ENCODE assay signal across 7 mouse cellular contexts in genomic region chrX:38600177-38600994, GRCm38 (mm10). TPM values are rescaled to one million over a fixed set of nuclear protein-coding genes. Genes with fewer than 3 reads are reported as not detected.
DNase-seq lines count a peak whose midpoint lies in the region; ATAC-seq lines count a peak whose summit lies in the region.

Mcts1 (plus strand) TSS chrX:38600578.

- peak within 1 kb of the TSS; percentile 41 for H3K4me3 ChIP-seq in intestine, embryonic 14.5 days (ENCODE audit: low read depth, low read length)

- H3K27me3 ChIP-seq in intestine, embryonic 14.5 days (replicated peaks; ENCODE audit: control insufficient read depth, insufficient read depth, low read length) = no peaks in the 10 kb centered on the region

- intact Hi-C loops in left cerebral cortex, postnatal 14 days (cut with DNase I) = loop anchor here (2.0 kb wide), 1 partner anchor 36 kb away; no protein-coding TSS in a partner anchor

- peak; percentile 80 to 91 for DNase-seq in adrenal gland, adult (ENCODE audit: inconsistent age in 2 of 2, low spot score in 1 of 2)
- peak; percentile 89 for DNase-seq in embryo, embryonic 11 days
- peak; percentile 68 for DNase-seq in gastrocnemius, postnatal 25 days
- DNase-seq in intestine, embryonic 14.5 days (ENCODE audit: low spot score) = peak; percentile 60
- peak; percentile 75 to 79 for DNase-seq in left cerebral cortex, postnatal 14 days (ENCODE audit: low spot score in 2 of 2)
- DNase-seq in mesoderm, embryonic 11.5 days (ENCODE audit: low read depth, low spot score) = peak; percentile 86
- DNase-seq in right cerebral cortex, postnatal 36 days (ENCODE audit: low spot score in 2 of 2) = peak; percentile 63 to 83

- peak within 1 kb of the TSS; percentile 49 for H3K4me2 ChIP-seq in intestine, embryonic 14.5 days (ENCODE audit: low read length)

- no peaks in the 10 kb centered on the region for H3K36me3 ChIP-seq in intestine, embryonic 14.5 days (ENCODE audit: control insufficient read depth, insufficient read depth, low read length)

- no peaks in the 10 kb centered on the region for H3K4me1 ChIP-seq in intestine, embryonic 14.5 days (replicated peaks; ENCODE audit: control insufficient read depth, insufficient read depth, low read length)

- peak within 1 kb of the TSS; percentile 64 for H3K27ac ChIP-seq in intestine, embryonic 14.5 days (ENCODE audit: low read depth)

- 19% methylated on average over 26 of the region's 26 CpGs for WGBS in intestine, embryonic 14.5 days

- ATAC-seq in intestine, embryonic 14.5 days (replicated peaks; ENCODE audit: low FRiP score, low TSS enrichment, low read depth) = peak; percentile 89

- H3K9ac ChIP-seq in intestine, embryonic 14.5 days (ENCODE audit: low read length) = peak within 1 kb of the TSS; percentile 51

- no peaks in the 10 kb centered on the region for H3K9me3 ChIP-seq in intestine, embryonic 14.5 days (ENCODE audit: control insufficient read depth, low read length)

RNA-seq across cellular contexts. Expression of gene Mcts1, which starts in this region (rescaled TPM):
- 10 to 100 TPM; 41.4 to 43.4 TPM for total RNA-seq in gastrocnemius, postnatal 25 days (2021)
- 86.0 and 86.4 TPM in 2 replicates for polyA plus RNA-seq in intestine, embryonic 14.5 days (2014; fragmentation: Nextera tagmentation; extraction: Ambion mirVana)
- 10 to 100 TPM; 76.0 to 76.2 TPM for total RNA-seq in left cerebral cortex, postnatal 14 days (2021)

Comparison
In these comparisons a context has a peak if more than half of its experiments do, and no peak if none do; other contexts are left out.
1. Peak in every context shown above with its lines: DNase-seq, ATAC-seq, H3K4me3 ChIP-seq and H3K27ac ChIP-seq.